Mouse (Mus musculus) embryo, embryonic 10.5 days (tissue): ENCODE data around the gene Kcng4.
A peak's percentile ranks its signal among the peaks of the same experiment; 100 is the strongest.

ENCODE experiments used
- DNase-seq: peaks from one replicate; pipeline ENCODE4 v3.0.0-alpha.2; 2015; ENCODE audit warnings: low spot score

Gene Kcng4

GRCm38 (mm10) chr8:119635378-119635777, at the start of gene Kcng4:
Gene Kcng4, minus strand, starts transcription at chr8:119635680.
- no peak for DNase-seq

DNA sequence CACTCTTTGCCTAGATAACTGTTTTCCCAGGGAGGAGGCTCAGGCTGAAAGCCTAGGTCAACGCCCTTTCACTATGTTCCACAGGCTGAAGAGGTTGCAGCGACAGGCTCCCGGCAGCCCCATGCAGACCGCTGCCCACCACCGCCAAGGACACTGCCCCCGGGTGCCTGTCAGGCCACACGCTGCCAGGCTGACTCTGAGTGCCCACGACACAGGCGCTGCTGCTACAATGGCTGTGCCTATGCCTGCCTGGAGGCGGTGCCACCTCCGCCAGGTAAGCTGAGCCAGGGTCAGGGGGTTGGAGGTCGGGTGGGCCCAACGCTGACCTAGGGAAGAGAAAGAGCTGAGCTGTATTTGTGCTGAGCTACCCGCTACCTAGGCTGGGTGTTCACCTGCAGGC, 43.7 kb upstream of the Kcng4 start:
- DNase-seq: no peak

- peak; percentile 83 for DNase-seq
Measured at GRCm38 (mm10) chr8:119678138-119678843, 42.8 kb upstream of the Kcng4 start.

- DNase-seq: peak; percentile 94
Measured at GRCm38 (mm10) chr8:119676389-119676788, 40.9 kb upstream of the Kcng4 start.

DNA sequence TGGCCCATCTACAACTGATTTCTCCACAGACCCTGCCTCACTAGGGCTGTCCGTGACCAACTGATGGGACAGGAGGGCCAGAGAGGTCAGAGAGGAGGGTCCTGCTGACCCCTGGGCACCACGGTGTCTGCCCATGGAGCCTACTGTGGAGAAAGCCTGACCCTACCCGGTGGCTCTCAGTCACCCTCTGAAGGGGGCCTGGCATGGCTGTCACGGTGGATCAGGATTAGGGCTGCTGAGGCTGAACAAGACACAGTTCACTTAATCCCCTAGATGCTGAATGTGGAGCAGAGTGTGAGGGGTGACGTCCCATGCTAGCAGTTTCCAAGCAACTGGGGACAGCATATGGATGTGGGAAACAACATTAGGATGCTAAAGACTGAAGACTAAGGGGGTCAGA, 40.0 kb upstream of the Kcng4 start:
- no peak for DNase-seq

- DNase-seq: no peak
Measured at GRCm38 (mm10) chr8:119673976-119674555, 38.6 kb upstream of the Kcng4 start.

- DNase-seq: no peak
Measured at GRCm38 (mm10) chr8:119670419-119671091, 35.1 kb upstream of the Kcng4 start.

DNA sequence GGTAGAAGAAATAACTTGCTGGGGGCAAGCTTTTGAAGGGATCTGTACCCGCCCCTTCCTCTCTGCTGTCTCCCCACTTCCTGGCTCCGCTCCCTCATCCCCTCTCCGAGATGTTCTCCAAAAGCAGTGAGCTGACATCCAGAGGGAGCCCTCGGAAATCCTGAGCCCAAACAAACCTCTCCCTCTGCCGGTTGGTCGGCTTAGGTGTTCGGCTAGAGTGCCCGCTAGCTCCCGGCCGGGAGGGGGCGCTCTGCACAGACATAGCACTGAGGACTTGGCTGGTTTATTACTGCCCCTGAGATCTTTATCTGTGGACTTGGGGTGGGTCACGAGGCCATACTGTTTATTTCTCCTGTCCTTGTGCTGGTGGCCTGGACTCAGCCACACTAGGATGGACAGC, 33.8 kb upstream of the Kcng4 start:
- DNase-seq: no peak

- no peak for DNase-seq
Measured at GRCm38 (mm10) chr8:119668447-119668846, 33.0 kb upstream of the Kcng4 start.

GRCm38 (mm10) chr8:119666219-119666951, 30.9 kb upstream of the Kcng4 start, which contains the start of gene Wfdc1:
Gene Wfdc1, plus strand, starts transcription at chr8:119666365.
- DNase-seq: no peak

DNA sequence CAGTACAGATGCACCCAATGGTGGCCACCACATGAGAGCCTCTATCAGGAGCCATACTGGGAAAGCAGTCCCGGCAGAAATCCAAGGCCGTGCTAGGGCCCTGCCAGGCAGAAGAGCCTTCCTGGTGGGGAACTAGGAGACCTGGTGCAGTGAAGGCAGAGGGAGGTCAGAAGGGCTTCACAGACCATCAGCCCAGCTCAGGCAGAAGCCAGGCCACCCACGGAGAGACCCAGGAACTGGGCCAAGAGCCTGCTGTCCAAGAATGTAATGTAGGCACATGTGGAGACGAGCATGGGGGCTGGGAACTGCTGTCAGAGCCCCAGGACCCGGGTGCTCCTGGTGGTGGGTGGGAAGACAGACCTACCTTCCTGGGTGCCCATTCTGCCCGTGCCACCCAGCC, 29.8 kb upstream of the Kcng4 start:
- DNase-seq: no peak

DNA sequence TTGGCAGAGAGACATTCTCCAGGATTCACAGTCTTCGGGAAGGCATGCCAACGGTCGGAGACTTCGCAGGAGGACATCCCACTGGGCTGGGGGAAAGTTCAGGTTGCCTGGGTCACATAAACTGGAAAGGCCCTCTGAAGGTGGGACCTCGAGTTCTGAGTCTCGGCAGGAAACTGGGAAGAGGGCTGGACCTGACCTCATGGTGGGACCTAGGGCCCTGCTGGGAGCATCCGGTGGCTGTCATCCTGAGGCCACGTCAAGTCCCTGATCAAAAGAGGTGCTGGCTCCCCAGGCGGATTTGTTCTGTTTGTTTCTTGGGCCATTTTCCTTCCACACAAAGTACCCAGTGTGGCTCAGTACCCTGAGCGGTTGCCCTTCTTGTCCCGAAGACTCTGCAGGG, 28.0 kb upstream of the Kcng4 start:
- no peak for DNase-seq

DNA sequence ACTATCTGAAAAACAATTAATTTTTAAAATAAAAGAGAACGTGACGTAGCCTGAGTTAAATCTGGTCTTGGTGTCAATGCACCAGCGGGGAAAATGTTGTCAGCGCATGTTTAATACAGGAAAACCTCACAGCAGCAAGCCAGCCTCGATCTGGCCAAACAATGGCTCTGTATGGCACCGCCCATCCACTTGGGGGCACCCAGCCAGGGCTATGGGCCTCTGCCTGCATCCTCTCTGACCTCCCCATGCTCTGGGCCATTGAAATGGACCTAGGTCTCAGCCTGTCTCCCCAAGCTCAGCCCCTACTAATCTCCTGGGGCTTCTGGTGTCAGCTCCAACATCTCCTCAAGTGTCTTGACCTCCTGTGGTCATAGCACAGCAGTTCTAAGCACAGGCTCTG, 26.4 kb upstream of the Kcng4 start:
- no peak for DNase-seq

DNA sequence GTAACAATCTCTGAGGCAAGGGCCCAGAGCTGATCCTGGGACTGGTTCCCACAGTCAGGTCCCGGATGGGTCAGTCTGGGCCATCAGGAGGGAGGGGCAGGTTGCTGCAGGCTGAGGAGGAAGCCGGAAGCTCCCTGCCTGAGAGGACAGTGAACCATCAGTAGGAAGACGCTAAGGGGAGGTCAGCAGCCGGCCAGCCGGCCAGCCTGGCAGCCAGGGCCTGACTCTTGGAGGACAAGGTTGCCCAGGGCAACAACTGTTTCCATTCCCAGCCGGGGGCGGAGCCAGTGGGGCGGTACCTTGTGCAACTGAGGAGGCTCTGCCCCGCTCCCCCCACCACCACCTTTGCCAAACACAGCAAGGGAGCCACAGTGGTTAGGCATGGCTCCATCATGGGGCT, 25.6 kb upstream of the Kcng4 start:
- peak; percentile 89 for DNase-seq

GRCm38 (mm10) chr8:119656709-119657464, 21.4 kb upstream of the Kcng4 start:
- DNase-seq: no peak

DNA sequence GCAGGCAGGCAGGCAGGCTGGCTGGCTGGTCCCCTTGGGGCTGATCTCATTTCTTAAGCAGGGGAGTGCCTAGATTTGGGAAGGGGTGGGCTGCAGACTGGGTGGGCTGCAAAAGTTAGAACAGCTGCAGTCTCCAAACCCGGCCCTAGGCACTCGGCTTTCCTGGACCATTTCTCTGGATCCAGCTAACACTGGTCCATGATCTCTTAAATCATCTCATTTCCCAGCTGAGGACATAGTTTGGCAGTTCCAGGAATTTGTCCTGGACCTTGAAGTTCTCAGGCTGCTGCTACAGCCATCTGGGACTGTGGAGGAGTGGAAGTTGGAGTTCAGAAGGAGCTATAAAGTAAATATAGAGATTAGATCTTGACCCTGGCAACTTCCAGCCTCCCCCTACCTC, 15.8 kb upstream of the Kcng4 start:
- no peak for DNase-seq

DNA sequence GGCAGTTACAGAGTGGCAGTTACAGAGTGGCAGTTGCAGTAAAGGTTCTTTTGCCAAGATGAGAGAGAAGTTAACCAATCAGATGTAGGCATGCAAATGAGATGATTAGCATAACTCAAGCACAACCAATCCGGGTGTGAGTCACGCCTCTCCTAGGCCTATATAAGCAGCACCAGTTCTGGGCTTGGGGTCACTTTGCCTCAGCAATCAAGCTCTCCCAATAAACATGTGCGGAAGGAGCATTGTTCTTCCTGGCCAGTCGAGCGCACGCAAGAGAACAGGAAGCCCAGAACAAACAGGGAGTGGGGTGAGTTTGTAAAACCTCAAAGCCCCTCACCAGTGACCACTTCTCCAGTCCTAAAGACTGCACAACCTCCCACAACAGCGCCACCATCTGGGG, 11.4 kb upstream of the Kcng4 start:
- DNase-seq: no peak

- DNase-seq: no peak
Measured at GRCm38 (mm10) chr8:119646197-119646596, 10.7 kb upstream of the Kcng4 start.

- no peak for DNase-seq
Measured at GRCm38 (mm10) chr8:119644981-119645597, 9.6 kb upstream of the Kcng4 start.

GRCm38 (mm10) chr8:119644429-119644960, 9.0 kb upstream of the Kcng4 start:
- no peak for DNase-seq

- DNase-seq: no peak
Measured at GRCm38 (mm10) chr8:119642960-119643359, 7.5 kb upstream of the Kcng4 start.
